Mouse (Mus musculus): Measurements from ENCODE around the gene Otx2. TPM values are rescaled to one million over a fixed set of nuclear protein-coding genes. Genes with fewer than 3 reads are reported as not detected.

The Otx2 gene
- total RNA-seq, 2 experiments from 2014 or later = not detected

Other genes with a start within 250 kb of the Otx2 start
- 1 to 10 TPM; 3.9 to 4.0 TPM for gene Tmem260, start 227.7 kb downstream of the Otx2 start, total RNA-seq (2021)

Data from gastrocnemius, postnatal 36 days (tissue).